Mouse (Mus musculus): ENCODE measurements at regions not wholly inside any gene's neighbourhood (a gene's known extent, or its start where the extent isn't known, plus 50 kb on each side); places are given as distances from the start of the nearest gene placed in this dataset.
"Not testable (repeated sequence)": the region's sequence is repeated elsewhere in the genome, so short reads cannot be mapped to it uniquely, and the experiment has no call there.

DNA sequence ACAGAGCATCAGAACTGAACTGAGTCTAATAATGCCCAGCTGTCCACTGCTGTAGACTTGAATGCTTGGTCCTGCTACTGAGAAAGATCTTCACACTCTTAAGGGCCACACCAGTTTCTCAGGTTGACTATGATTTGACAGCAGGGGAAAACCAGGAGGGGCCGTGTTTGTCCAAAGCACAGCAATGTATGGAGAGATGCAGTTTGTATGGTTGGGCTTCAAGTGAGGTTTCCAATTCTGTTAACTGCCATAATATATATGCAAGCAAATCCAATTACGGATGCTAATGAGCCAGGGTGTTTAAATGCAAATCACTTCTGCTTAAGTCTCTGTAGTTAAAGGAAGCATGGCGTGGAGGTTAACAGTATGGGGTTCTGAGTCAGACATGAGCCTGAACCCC is 157.2 kb upstream of the 1700056E22Rik start:
- no peak for DNase-seq

DNA sequence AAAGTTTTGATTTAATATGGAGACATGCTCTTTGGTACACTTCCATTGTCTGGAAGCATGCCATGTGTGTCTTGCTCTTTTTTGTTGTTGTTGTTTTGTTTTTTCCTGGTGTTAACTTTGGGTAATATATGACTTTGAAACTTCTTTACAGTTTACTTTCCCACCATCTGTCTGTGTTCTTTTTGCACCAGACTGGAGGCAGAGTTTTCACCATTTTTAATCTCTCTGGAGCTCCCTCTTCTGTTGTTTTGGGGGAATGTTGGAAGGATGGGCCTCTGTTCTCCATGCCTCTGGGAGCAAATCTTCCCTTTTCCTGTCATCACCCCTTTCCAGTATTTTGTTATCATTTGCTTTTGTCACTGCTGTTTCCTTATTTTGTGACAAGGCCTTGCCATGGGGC is 153.5 kb upstream of the 1700056E22Rik start:
- DNase-seq, result no peak

DNA sequence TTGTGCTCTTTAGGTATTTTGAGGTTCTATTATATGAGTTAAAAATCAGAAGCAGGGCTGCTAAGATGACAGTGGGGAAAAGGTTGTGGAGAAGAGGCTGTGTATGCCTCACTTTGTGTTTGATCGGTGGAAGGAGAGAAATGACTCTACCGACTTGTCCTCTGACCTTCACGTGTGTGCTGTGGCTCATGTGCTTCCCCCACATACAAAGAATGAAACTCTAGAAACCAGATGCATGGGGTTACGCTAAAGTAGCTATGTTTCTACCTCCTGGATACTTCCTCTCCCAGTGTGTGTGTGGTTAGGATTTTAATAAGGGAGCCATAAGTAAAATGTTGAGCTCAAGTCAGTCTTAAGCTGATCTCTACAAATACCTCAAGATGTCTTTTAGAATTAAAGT is 148.1 kb upstream of the 1700056E22Rik start:
- no peak for DNase-seq

DNA sequence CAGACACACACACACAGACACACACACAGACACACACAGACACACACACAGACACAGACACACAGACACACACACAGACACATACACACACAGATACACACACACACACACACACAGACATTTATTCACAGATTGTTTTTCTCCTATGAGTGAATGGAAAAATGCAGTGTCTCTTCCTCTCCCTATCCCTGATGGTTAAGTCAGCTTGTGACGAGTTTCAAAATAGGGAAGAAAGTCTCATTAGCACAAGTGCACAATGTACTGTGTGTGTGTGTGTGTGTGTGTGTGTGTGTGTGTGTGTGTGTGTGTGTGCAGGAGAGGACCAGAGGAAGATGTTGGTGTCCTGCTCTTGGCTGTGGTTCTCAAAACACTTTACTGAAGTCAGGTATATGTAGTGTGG is 140.3 kb upstream of the 1700056E22Rik start:
- not testable (repeated sequence) for DNase-seq

DNA sequence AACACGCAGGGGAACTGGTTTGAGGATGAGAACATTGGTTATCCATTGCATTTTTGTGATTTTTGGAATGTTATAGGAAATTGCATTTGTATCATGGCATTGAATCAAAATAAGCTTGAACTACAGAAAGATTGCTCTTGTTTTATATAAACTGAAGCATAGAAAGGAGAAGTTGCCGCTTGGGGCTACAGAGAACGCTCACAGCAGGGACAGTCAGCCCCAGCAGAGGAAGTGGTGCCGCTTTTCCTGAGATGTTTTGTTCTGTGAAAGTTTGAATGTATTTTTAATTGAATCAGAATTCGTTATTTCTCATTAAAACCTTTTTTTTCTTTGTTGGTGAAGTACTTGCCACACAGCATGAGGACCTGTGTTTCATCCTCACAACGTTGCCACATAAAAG is 139.6 kb upstream of the 1700056E22Rik start:
- DNase-seq, result no peak

DNA sequence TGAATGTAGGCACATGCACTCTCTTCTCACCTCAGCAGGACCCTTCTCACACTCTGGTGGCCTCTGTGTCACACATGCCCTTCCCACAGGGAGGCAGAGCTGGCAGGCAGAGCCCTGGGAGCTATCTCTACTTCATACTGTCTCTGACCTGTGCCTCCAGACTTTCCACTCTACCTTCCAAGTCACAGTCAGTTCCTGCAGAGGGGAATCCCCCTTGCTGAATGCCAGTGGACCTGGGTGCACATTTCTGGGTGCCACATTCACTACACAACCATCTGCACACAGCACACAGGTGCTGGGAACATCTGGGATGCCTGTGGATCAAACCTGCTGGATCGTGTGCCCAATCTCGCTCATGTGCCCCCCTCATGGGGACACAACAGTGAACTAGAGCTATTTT is 138.9 kb upstream of the 1700056E22Rik start:
- DNase-seq, result no peak

DNA sequence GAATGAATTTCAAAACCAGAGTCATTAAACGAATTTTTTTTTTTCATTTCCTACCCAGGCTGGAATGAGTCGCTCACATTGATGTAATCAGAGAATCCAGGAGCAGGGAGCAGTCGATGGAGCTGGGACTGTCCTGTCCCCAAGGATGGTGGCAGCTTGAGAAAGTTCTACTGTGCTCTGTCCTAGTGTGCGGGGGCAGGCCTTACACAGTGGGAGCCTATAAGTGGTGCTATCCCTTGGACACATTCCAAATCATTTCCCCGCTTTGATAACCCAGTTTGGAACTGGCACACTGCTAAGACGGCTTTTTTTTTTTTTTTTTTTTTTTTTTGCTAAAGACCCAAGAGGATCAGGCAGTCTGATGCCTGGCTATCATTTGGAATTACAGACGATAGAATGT is 137.5 kb upstream of the 1700056E22Rik start:
- no peak for DNase-seq

DNA sequence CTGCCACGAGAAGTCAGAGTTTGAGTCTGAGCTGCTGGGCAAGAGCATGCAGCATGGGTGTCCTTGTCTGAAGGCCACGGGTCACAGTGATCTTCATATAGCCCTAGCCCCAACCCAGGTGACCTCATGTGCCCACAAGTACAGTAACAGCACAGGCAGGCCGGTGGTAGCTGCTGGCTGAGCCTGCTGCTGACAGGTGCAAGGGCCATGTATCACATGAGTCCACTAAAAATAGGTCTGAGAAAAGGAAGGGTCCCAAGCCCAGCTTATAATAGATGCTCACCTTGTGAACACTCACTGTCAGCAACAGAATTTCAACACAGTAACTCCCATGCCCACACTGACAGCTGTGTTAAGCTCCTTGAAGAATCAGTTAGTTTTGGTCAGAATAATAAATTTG is 136.8 kb upstream of the 1700056E22Rik start:
- DNase-seq, result no peak

DNA sequence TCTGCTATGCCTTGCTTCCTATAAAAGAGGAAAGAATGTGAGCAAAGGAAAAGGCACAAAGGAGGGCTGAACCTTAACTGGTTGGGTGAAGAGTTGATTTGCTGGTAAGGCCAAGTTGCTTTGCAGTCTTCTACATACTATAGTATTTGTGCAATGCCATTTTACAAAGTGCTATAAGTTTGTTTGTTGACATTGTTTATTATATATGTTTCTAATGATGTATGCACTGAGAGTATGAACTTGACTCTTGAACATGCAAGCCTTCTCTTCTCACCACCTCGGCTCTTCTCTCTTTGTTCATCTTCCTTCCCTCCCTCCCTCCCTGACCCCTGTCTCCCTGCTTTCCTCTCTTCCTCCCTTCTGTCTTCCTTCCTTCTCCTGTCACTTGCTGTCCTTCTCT is 135.9 kb upstream of the 1700056E22Rik start:
- DNase-seq, result no peak

DNA sequence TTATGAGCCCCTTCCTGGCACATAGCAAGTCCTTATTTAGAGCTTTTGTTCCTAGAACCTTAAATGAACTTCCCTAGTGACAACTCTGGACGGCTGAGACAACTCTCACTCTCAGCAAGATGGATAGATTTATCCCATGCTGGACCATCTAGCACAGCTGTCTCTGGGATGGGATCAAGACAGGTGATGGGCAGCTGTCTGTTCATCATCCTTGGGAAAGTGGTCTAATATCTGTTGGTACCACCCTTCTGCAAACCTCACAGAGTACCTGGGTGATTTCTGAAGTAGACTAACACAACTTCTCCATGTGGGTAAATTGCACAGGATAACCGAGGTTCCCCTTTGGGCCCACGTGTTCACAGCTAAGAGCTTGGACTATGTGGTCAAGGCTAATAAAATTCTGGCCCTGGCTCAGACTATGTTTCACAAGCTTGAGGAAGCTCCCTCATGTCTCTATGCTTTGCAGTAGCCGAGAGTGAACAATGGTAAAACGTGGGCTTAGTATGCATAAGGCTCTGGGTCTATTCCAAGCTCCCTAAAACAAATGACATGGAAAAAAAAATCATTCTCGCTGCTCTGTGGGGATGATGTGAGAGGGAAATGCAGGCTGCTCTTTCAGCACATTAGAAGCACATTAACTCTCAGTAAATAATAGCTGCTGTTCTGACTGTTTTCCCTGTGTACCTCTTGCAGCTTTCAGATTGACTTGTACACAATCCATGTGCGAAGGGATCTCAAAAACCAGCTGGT is 135.1 kb upstream of the 1700056E22Rik start:
- no peak for DNase-seq

DNA sequence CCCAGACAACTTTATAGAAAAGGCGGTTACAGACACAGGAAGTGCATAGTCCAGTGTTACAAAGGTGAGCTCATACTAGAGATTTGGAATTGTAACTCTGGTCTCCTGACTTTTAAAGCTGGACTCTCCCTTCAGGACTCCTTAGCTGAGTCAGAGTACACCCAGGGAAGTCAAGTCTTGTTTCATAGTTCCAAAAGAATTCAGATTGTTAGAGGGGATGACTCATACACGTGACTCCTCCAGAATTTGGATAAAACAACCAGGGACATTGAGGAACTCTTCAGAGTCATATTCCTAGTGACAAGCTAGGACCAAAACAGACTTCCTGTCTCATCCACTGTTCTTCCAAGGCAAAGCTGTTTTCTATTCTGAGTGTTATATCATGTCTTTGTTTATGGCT is 132.8 kb upstream of the 1700056E22Rik start:
- no peak for DNase-seq

DNA sequence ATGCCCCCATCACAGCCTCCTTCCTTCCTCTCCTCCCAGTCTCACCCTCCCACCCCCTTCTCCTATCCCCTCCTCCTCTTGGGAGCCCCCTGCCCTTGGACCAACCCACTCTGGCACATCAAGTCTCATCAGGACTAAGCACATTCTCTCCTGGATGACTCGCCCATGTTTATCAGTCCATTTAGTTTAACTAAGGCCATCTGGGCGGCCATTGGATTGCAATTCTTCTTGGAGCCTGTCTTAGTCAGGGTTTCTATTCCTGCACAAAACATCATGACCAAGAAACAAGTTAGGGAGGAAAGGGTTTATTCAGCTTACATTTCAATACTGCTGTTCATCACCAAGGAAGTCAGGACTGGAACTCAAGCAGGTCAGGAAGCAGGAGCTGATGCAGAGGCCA is 128.4 kb upstream of the 1700056E22Rik start:
- DNase-seq, result not testable (repeated sequence)

DNA sequence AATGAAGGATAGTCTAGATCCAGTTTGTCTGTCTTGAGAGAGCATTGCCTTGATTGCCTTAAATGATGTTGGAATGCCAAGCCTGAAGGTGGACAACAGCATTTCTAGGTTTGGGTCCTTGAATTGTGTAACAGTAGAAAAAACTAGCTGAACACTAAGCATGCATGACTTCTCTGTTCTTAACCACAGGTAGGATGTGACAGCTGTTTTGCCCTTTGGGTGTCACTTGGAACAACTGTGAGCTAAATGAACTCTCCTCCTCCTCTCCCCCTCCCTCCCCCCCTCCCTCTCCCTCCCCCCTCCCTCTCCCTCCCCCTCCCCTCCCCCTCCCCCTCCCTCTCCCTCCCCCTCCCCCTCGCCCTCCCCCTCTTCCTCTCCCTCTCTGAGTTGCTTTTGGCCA is 113.6 kb upstream of the 1700056E22Rik start:
- no peak for DNase-seq

DNA sequence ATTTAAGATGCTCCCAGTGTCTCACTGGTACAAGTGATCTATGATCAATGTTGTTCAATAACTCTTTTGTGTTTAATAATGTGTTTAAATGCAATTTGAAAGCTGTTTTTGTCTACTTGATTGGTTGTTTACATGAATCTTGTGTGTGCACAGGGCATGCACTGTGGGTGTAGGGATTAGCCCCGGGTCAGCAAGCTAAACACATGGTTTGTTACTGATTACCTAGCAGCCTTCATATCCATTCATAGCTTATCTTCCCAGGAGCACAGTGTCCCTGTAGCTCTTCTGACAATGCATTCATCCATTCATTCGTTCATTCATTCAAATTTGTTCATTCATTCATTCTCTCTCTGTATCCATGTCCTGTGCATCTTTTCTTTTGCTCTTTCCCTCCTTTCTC is 108.9 kb upstream of the 1700056E22Rik start:
- no peak for DNase-seq

DNA sequence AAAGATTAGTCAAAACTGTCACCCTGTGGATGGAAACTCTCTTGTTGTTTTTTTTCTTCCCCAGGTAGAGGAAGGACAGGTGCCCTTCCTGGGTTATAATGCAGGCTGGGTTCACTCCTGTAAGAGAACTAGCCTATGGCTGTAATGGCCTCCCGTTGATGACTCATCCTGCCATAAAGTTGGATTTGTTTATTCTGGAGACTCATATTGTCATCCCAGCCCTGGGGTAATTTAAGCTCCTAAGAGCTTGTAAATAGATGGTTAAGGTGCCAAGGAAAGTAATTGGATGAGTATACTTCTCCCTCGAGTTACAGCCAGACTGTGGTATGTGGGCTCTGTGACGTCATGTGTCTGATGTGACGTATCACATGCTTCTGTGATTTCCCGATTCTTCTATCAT is 106.4 kb upstream of the 1700056E22Rik start:
- no peak for DNase-seq

DNA sequence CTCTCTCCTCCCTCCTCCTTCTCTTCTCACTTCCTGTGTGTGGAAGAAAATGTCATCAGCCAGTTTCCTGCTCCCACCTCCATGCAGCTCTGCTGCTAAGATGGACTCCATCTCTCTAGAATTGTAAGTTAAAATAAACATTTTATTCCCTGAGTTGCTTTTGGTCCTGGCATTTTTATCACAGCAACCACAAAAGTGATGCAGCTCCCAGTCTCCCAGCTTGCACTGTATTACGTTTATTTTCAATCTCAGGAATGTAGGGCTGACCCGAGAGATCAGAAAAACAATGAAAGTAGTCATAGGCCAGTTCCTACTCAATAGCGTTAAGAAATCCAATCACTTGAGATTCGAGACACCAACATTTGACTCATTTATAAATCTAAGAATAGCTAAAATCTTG is 106.0 kb upstream of the 1700056E22Rik start:
- DNase-seq, result no peak

DNA sequence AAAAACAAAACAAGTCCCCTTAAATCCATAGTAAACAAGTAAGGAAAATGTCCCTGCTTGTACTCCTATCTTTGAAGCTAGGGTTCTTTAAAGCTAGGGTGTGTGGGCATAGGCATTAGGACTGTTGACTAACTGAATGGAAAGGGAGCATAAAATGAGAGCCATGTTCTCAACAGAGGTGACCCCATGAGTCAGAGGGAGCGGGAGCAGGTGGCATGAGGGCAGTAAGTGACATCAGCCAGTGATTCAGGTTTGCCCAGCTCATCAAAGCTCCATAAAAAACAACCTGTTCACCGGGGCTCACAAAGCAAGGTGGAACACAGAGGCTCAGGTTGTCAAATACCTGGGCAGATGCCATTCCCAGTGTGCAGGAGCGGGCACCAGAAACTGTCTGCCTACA is 104.6 kb upstream of the 1700056E22Rik start:
- no peak for DNase-seq

DNA sequence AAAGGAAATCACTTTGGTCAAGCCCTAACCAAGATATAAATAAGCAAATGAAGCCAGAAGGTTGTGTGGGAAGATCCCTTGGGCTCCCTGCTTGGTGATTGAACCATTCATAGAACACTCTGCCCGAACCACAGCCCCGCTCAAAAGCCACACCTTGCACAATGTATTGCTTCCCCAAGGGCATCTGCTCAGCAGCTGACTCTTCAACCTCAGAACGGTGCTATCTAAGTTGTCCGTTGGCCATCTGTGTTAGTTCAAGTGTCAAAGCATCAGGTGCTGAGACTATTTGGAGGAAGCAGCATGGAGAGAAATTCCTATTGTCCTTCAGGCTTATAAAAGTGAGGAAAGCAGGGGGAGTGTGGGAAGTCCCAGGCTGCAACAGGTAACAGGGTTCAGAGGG is 96.8 kb upstream of the 1700056E22Rik start:
- no peak for DNase-seq

DNA sequence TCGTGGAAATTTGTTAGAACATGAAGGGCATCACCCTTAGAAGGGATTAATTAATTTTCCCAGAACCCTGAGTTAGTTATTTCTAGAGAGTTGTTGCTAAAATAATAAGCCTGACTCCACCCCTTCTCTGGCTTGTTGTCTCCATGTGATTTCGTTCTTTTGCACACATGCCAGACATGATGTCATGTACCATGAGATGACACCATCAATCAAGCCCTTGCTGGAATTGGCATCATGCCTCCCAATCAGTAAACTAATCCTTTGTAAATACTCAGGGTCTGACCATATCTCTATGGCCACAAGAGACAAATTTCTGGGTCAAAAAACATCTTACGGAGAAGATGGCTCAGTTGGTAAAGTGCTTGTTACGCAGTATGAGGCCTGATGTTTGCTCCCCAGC is 93.2 kb upstream of the 1700056E22Rik start:
- DNase-seq, result no peak

DNA sequence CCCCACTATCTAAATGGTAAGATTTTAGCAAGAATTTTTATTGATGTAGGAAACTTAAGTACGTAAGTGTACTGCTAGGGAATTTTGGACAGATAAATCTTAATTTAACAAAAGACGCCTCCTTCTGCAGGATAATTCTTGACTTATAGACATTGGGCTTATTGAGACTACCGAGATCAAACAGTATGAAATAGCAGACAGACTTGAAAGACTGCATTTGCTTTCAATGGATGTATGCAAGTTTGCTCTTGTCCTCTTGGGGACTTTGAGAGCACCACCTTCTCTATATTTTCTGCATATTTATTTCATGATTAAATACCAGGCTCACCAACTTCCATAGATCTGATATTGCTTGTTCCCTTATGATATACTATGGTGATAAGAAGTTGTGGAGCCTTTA is 92.8 kb upstream of the 1700056E22Rik start:
- DNase-seq, result no peak
